Mouse (Mus musculus) macrophage (primary cell): Measurements from ENCODE around the gene Clcn7. TPM values are rescaled to one million over a fixed set of nuclear protein-coding genes. Genes with fewer than 3 reads are reported as not detected.

Source experiments
- H3K27ac ChIP-seq: fragments of 350-480 bp; formaldehyde crosslinking; 2 replicates; pipeline ENCODE4 v1.9.0; 2021
- H3K36me3 ChIP-seq: fragments of 350-480 bp; formaldehyde crosslinking; 2 replicates; pipeline ENCODE4 v1.9.0; 2021; ENCODE audit errors: inconsistent target
- H3K4me3 ChIP-seq: fragments of 350-480 bp; formaldehyde crosslinking; 2 replicates; pipeline ENCODE4 v1.9.0; 2021; ENCODE audit errors: inconsistent target
- H3K79me2 ChIP-seq: fragments of 350-480 bp; formaldehyde crosslinking; 2 replicates; pipeline ENCODE4 v1.9.0; 2021; ENCODE audit errors: inconsistent target
- WGBS: methylation state at CpG from one replicate; pipeline ENCODE4 v1.1.7; 2026; ENCODE audit warnings: inconsistent platforms; ENCODE audit not compliant: missing documents; 5-methylcytosine and 5-hydroxymethylcytosine counted together
- polyA plus RNA-seq: library from polyadenylated mRNA; stranded (reverse); fragments of 250-400 nt; gene quantifications from 3 replicates; pipeline ENCODE4 v1.2.4, GENCODE M21; 2018; ENCODE audit warnings: inconsistent platforms

The Clcn7 gene
- polyA plus RNA-seq, 1 experiment from 2014 or later, result 98.2 TPM

GRCm38 (mm10) chr17:25211705-25212104 lies 78.5 kb downstream of the Clcn7 start:
- Histone ChIP-seq H3K27ac (no peak overlapping the region), H3K36me3 (peaks cover 82% of the 10 kb centered on the region), H3K79me2 (no peaks in the 10 kb centered on the region), H3K4me3 (no peak overlapping the region)
- 87% methylated on average over 4 of the region's 4 CpGs for WGBS

Other genes starting within 250 kb of the Clcn7 start
- gene Nubp2, start 247.0 kb upstream of the Clcn7 start, polyA plus RNA-seq, result 22.4 to 61.4 TPM (median 44.7 TPM) in 3 replicates
- 17.0 to 23.2 TPM (median 18.9 TPM) in 3 replicates for gene Spsb3, start 246.7 kb upstream of the Clcn7 start, polyA plus RNA-seq
- gene Eme2, start 238.3 kb upstream of the Clcn7 start, polyA plus RNA-seq, result 4.6 to 7.3 TPM (median 7.2 TPM) in 3 replicates
- gene Mrps34, start 238.3 kb upstream of the Clcn7 start, polyA plus RNA-seq, result 22.2 to 58.4 TPM (median 43.9 TPM) in 3 replicates
- 8.8 to 36.2 TPM (median 19.0 TPM) in 3 replicates for gene Nme3, start 236.9 kb upstream of the Clcn7 start, polyA plus RNA-seq
- 14.8 to 33.6 TPM (median 23.5 TPM) in 3 replicates for gene Mapk8ip3, start 196.4 kb upstream of the Clcn7 start, polyA plus RNA-seq
- gene Jpt2, start 172.7 kb upstream of the Clcn7 start, polyA plus RNA-seq, result 22.2 to 58.8 TPM (median 31.5 TPM) in 3 replicates
- gene Cramp1l, start 117.6 kb upstream of the Clcn7 start, polyA plus RNA-seq, result 6.7 to 8.9 TPM (median 7.8 TPM) in 3 replicates
- 5.9 to 8.6 TPM (median 6.8 TPM) in 3 replicates for gene Ift140, start 117.3 kb upstream of the Clcn7 start, polyA plus RNA-seq
- not detected in 3 replicates for gene Tmem204, start 49.8 kb upstream of the Clcn7 start, polyA plus RNA-seq
- 3.5 to 12.8 TPM (median 7.7 TPM) in 3 replicates for gene Telo2, start 17.4 kb upstream of the Clcn7 start, polyA plus RNA-seq
- gene Ptx4, start 12.6 kb upstream of the Clcn7 start, polyA plus RNA-seq, result not detected in 3 replicates
- not detected in 3 replicates for gene Ccdc154, start 29.1 kb downstream of the Clcn7 start, polyA plus RNA-seq
- not detected in 3 replicates for gene Gm38655, start 42.1 kb downstream of the Clcn7 start, polyA plus RNA-seq
- gene BC003965, start 51.2 kb downstream of the Clcn7 start, polyA plus RNA-seq, result 3.5 to 10.5 TPM (median 6.5 TPM) in 3 replicates
- 2.4 to 4.9 TPM (median 3.0 TPM) in 3 replicates for gene Unkl, start 55.0 kb downstream of the Clcn7 start, polyA plus RNA-seq
- 31.8 to 33.6 TPM (median 33.3 TPM) in 3 replicates for gene Gnptg, start 106.7 kb downstream of the Clcn7 start, polyA plus RNA-seq
- 9.3 to 15.0 TPM (median 12.1 TPM) in 3 replicates for gene Tsr3, start 106.8 kb downstream of the Clcn7 start, polyA plus RNA-seq
- gene Baiap3, start 123.0 kb downstream of the Clcn7 start, polyA plus RNA-seq, result not detected in 3 replicates
- 267 to 362 TPM (median 356 TPM) in 3 replicates for gene Ube2i, start 141.2 kb downstream of the Clcn7 start, polyA plus RNA-seq
- 0.36 to 0.90 TPM in 2 of 3 replicates, not detected in the other for gene Prss34, start 165.0 kb downstream of the Clcn7 start, polyA plus RNA-seq
- not detected in 3 replicates for gene Prss28, start 175.3 kb downstream of the Clcn7 start, polyA plus RNA-seq
- gene Prss29, start 185.3 kb downstream of the Clcn7 start, polyA plus RNA-seq, result not detected in 3 replicates
- gene Tpsab1, start 212.2 kb downstream of the Clcn7 start, polyA plus RNA-seq, result not detected in 3 replicates
- not detected in 3 replicates for gene Tpsb2, start 232.9 kb downstream of the Clcn7 start, polyA plus RNA-seq
- gene Tpsg1, start 235.9 kb downstream of the Clcn7 start, polyA plus RNA-seq, result not detected in 3 replicates